Comparison of ENCODE assay signal across 35 mouse cellular contexts in the genomic region with DNA sequence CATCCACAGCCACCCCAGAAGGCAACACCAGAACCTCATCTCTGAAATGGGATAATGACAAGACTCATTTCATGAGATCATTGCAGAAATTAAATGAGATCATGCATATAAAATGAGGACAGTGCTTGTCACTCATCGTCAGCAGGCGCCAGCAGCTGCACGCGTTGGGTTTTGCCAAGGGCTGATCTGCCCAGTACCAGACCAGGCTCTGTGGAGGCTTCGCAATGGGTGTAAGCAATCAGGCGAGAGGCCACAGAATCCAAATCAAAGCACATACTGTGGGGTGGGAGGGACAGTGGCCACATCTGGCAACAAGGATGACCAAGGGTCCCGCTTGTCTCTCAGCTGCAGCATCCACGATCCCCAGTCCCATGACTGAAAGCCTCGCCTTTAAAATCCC.
DNase-seq lines count a peak whose midpoint lies in the region; ATAC-seq and TF ChIP-seq lines count a peak whose summit lies in the region.
"Had no signal": no experiment of that assay in that cellular context is flagged by ENCODE, and none has a peak within 500 bp of the region (broad histone marks: within the 10 kb centered on the region; RNA-seq: fewer than 3 reads in every experiment).

No protein-coding gene starts in this region.

- H3K9ac ChIP-seq in hindbrain, embryonic 15.5 days = no peak overlapping the region
- H3K9ac ChIP-seq in hindbrain, postnatal 0 days (replicated peaks; ENCODE audit: low read length) = no peak overlapping the region
- H3K9ac ChIP-seq in neural tube, embryonic 15.5 days (replicated peaks) = no peak overlapping the region
- H3K9ac ChIP-seq: embryonic facial prominence, embryonic 13.5 days; forebrain, embryonic 15.5 days; heart, embryonic 15.5 days; limb, embryonic 15.5 days; liver, embryonic 14.5 days; midbrain, embryonic 13.5 days had no signal

- H3K27me3 ChIP-seq in hindbrain, embryonic 15.5 days = no peaks in the 10 kb centered on the region
- H3K27me3 ChIP-seq in hindbrain, postnatal 0 days (ENCODE audit: insufficient read depth, low read length) = no peaks in the 10 kb centered on the region
- H3K27me3 ChIP-seq in neural tube, embryonic 15.5 days (replicated peaks) = no peaks in the 10 kb centered on the region
- H3K27me3 ChIP-seq: CH12.LX; embryonic facial prominence, embryonic 13.5 days; forebrain, embryonic 15.5 days; heart, embryonic 15.5 days; limb, embryonic 15.5 days; midbrain, embryonic 13.5 days had no signal

- TF ChIP-seq CTCF in hindbrain, postnatal 0 days (IDR thresholded peaks at IDR 0.05; ENCODE audit: low read depth) = no peak

- no peak overlapping the region for H3K4me2 ChIP-seq in hindbrain, embryonic 15.5 days
- no peak overlapping the region for H3K4me2 ChIP-seq in hindbrain, postnatal 0 days (ENCODE audit: low read depth, low read length)
- no peak overlapping the region for H3K4me2 ChIP-seq in neural tube, embryonic 15.5 days
- H3K4me2 ChIP-seq: embryonic facial prominence, embryonic 13.5 days; forebrain, embryonic 15.5 days; heart, embryonic 15.5 days; limb, embryonic 15.5 days; midbrain, embryonic 13.5 days had no signal

- peak; percentile 78; the same call in 1 of the 2 replicates for ATAC-seq in frontal cortex, adult (ENCODE audit: low TSS enrichment)
- 0 out of 2 replicates have a peak, but pooled peaks have one; percentile 42 for ATAC-seq in hindbrain, embryonic 15.5 days (ENCODE audit: low FRiP score, low read depth)
- no peak for ATAC-seq in hindbrain, postnatal 0 days
- no peak for ATAC-seq in neural tube, embryonic 15.5 days (ENCODE audit: low FRiP score)
- ATAC-seq: activated CD4-positive, CD25-positive, alpha-beta regulatory T cell, adult 4 months; forebrain, embryonic 15.5 days; inflammation-experienced regulatory T-cells, adult 6 months; midbrain, embryonic 13.5 days had no signal

- no peak overlapping the region for H3K4me3 ChIP-seq in hindbrain, embryonic 15.5 days
- no peak overlapping the region for H3K4me3 ChIP-seq in hindbrain, postnatal 0 days (ENCODE audit: low read length)
- H3K4me3 ChIP-seq in neural tube, embryonic 15.5 days (replicated peaks) = no peak overlapping the region
- H3K4me3 ChIP-seq: embryonic facial prominence, embryonic 13.5 days; forebrain, embryonic 10.5 days; forebrain, embryonic 15.5 days; heart, embryonic 10.5 days; heart, embryonic 15.5 days; limb, embryonic 10.5 days; limb, embryonic 15.5 days; midbrain, embryonic 13.5 days had no signal

- DNase-seq in frontal cortex, postnatal 25 days (ENCODE audit: low spot score in 2 of 2) = no peak
- DNase-seq in hindbrain, postnatal 0 days (ENCODE audit: low spot score) = no peak
- DNase-seq in left cerebral cortex, adult 11 months (ENCODE audit: low spot score) = peak; percentile 35
- DNase-seq in left cerebral cortex, postnatal 10 days (ENCODE audit: extremely low spot score in 1 of 2, low spot score in 2 of 2) = no peak
- DNase-seq in layer of hippocampus, adult 8-10 months (ENCODE audit: low spot score in 2 of 2) = peak; percentile 49 to 51
- DNase-seq: adrenal gland, adult 8-10 months; cerebellum, adult 11 months; cerebellum, adult 9-10 months; cerebellum, postnatal 36 days; gastrocnemius, postnatal 14 days; heart, postnatal 36 days; kidney, adult 11 months; kidney, postnatal 14 days; lung, adult 2 months; lung, postnatal 10 days; retina, postnatal 1 day; spleen, adult 18-20 months; thymus, adult 18-20 months; thymus, postnatal 25 days had no signal

- intact Hi-C loops in left cerebral cortex, postnatal 10 days (cut with DNase I) = no loop called here

- 73% methylated on average over 9 of the region's 9 CpGs for WGBS in hindbrain, embryonic 15.5 days
- 74% methylated on average over 9 of the region's 9 CpGs for WGBS in hindbrain, postnatal 0 days
- 80% methylated on average over 9 of the region's 9 CpGs for WGBS in neural tube, embryonic 15.5 days

- peaks cover 8% of the 10 kb centered on the region; the same call in 1 of the 2 replicates for H3K4me1 ChIP-seq in hindbrain, embryonic 15.5 days (replicated peaks)
- 0 out of 2 replicates have a peak, but pooled peaks cover 3% of the 10 kb centered on the region for H3K4me1 ChIP-seq in hindbrain, postnatal 0 days (ENCODE audit: insufficient read depth, low read length)
- peaks cover 5% of the 10 kb centered on the region for H3K4me1 ChIP-seq in neural tube, embryonic 15.5 days
- H3K4me1 ChIP-seq: embryonic facial prominence, embryonic 13.5 days; limb, embryonic 10.5 days; limb, embryonic 15.5 days had no signal

- no peaks in the 10 kb centered on the region for H3K36me3 ChIP-seq in hindbrain, embryonic 15.5 days
- no peaks in the 10 kb centered on the region for H3K36me3 ChIP-seq in hindbrain, postnatal 0 days (ENCODE audit: insufficient read depth, low read length)
- H3K36me3 ChIP-seq in neural tube, embryonic 15.5 days = no peaks in the 10 kb centered on the region
- H3K36me3 ChIP-seq: embryonic facial prominence, embryonic 13.5 days; forebrain, embryonic 15.5 days; heart, embryonic 10.5 days; heart, embryonic 15.5 days; limb, embryonic 10.5 days; limb, embryonic 15.5 days had no signal

- H3K27ac ChIP-seq in hindbrain, embryonic 15.5 days (replicated peaks) = no peak overlapping the region
- H3K27ac ChIP-seq in hindbrain, postnatal 0 days = no peak overlapping the region
- no peak overlapping the region for H3K27ac ChIP-seq in neural tube, embryonic 15.5 days (replicated peaks)
- H3K27ac ChIP-seq: embryonic facial prominence, embryonic 13.5 days; forebrain, embryonic 10.5 days; forebrain, embryonic 15.5 days; heart, embryonic 10.5 days; heart, embryonic 15.5 days; limb, embryonic 10.5 days; limb, embryonic 15.5 days; liver, embryonic 14.5 days; macrophage; midbrain, embryonic 13.5 days had no signal

- H3K9me3 ChIP-seq in hindbrain, embryonic 15.5 days = no peaks in the 10 kb centered on the region
- H3K9me3 ChIP-seq in hindbrain, postnatal 0 days (ENCODE audit: low read length) = no peaks in the 10 kb centered on the region
- H3K9me3 ChIP-seq in neural tube, embryonic 15.5 days (replicated peaks) = no peaks in the 10 kb centered on the region
- H3K9me3 ChIP-seq: embryonic facial prominence, embryonic 13.5 days; forebrain, embryonic 10.5 days; forebrain, embryonic 15.5 days; heart, embryonic 10.5 days; heart, embryonic 15.5 days; limb, embryonic 10.5 days; limb, embryonic 15.5 days; midbrain, embryonic 13.5 days had no signal

Comparison
In these comparisons a context has a peak if more than half of its experiments do, and no peak if none do; other contexts are left out.
1. ATAC-seq: peak in frontal cortex, adult (single experiment) and hindbrain, embryonic 15.5 days (single experiment); none in hindbrain, postnatal 0 days (single experiment) and neural tube, embryonic 15.5 days (single experiment).
2. DNase-seq: peak in left cerebral cortex, adult 11 months (single experiment) and layer of hippocampus, adult 8-10 months (2 of 2); none in frontal cortex, postnatal 25 days (0 of 2), hindbrain, postnatal 0 days (single experiment) and left cerebral cortex, postnatal 10 days (0 of 2).